Mouse (Mus musculus): ENCODE results near the gene Gm4871.

Gene Gm4871

GRCm38 (mm10) chr5:144990051-144990450 is 42.5 kb downstream of the Gm4871 start:
- DNase-seq: no peak

- DNase-seq: no peak
Measured at GRCm38 (mm10) chr5:144989061-144989405, 43.5 kb downstream of the Gm4871 start.

DNA sequence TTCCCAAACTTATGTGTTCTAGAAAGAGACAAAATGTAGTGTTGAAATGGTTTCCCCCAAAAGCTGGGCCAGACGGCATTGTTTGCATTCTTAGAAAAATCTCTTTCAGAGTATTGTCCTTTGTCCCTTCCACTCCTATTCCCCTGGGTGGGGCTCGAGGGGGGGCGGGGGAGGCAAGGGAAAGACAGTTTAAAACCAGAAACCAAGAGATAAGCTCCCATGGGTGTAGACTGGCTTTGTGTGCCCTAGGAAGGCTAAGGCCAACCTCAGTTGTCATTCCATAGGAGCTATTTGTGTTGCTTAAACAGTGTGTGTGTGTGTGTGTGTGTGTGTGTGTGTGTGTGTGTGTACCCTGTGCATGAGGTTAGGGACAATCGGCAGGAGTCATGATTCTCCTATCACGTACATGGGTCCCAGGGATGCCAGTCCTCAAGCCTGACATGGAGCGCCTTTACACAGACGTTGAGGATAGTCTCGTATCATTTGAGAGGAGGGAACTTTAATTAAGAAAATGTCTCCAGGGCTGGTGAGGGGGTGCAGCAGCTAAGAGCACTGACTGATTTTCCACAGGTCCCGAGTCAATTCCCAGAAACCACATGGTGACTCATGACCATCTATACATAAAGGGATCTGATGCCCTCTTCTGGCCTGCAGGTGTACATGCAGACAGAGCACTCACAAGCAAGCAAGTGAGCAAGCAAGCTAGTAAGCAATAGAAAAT is 44.1 kb downstream of the Gm4871 start:
- DNase-seq: peak in 1 of 2 experiments; percentile 3

DNA sequence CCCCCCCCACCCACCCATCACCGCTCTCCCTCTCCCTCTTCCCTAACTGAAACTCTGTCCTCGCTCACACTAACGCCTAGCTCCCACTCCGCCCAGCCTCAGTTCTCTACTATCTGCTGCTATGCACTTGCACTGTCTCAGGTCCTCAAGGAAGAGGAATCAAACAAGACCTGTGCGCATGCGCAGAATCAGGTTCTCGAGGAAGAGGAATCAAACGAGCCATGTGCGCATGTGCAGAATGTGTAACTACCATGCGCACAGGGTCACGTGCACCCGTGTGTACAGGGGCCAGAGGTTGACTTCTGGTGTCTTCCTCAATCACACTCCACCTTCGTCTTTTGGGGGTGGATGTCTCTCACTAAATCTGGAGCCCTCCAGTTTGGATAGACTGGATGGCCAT is 45.0 kb downstream of the Gm4871 start:
- DNase-seq: no peak

- DNase-seq: no peak
Measured at GRCm38 (mm10) chr5:144984839-144985238, 47.7 kb downstream of the Gm4871 start.

- peak; percentile 10 to 17 for DNase-seq
Measured at GRCm38 (mm10) chr5:144983227-144983626, 49.3 kb downstream of the Gm4871 start.

Measured in B cell, adult 2 months (primary cell).